Mouse (Mus musculus): ENCODE measurements at regions not wholly inside any gene's neighbourhood (a gene's known extent, or its start where the extent isn't known, plus 50 kb on each side); places are given as distances from the start of the nearest gene placed in this dataset.

- peak; percentile 77 for DNase-seq (ENCODE audit: low read depth, low spot score)
Observed at GRCm38 (mm10) chr17:57678161-57678560, 63.9 kb downstream of the Gm21834 start.
